Mouse (Mus musculus) v-Abl transformed pro-B cells (cell line): Measurements from ENCODE around the gene Rex1bd.

Source experiments
- in situ Hi-C, 2 experiments: fragments of 400-800 bp; cut with MboI; formaldehyde crosslinking; loops; one replicate each; pipeline ENCODE4 v1.15.1; 2025; ENCODE audit not compliant: unreplicated experiment in 2 of 2

Rex1bd gene

DNA sequence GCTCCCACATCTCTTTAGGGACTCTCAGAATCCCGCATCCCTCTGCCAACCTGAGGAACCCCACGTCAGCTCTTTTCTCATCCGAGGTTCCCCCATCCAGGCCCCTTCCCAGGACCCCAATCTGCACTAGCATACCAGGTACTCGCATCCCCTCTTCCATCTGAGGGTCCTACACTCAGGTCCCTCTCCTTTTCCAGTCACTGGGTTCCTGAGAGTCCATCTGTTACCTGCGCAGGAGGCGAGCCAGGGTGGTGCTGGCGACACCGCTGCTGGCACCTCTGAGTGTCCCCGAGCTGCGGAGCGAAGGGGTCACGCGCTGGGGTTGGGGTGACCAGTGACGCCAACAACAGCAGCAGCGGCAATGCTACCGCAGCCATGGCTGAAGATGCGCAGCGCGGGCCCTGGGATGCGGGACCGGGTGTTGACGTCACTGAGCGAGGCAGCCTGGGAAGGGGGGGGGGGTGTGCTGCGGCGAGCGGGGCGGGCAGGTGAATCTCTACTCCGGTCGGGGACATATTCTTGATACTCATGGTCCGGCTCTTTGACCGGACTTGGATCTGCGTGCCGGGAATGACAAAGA lies 19.5 kb downstream of the Rex1bd start, which contains the start of gene Tmem59l:
Gene Tmem59l (minus strand): TSS at position 418 of the 580 bp plus-strand sequence.
- in situ Hi-C loops = no loop called here

- in situ Hi-C loops = no loop called here
Measured at GRCm38 (mm10) chr8:70486191-70486681, 20.3 kb downstream of the Rex1bd start.

- in situ Hi-C loops = no loop called here
Measured at GRCm38 (mm10) chr8:70482943-70483342, 23.6 kb downstream of the Rex1bd start.

- in situ Hi-C loops = no loop called here
Measured at GRCm38 (mm10) chr8:70481908-70482307, 24.6 kb downstream of the Rex1bd start.

- in situ Hi-C loops = no loop called here
Measured at GRCm38 (mm10) chr8:70477269-70477982, 29.1 kb downstream of the Rex1bd start.

DNA sequence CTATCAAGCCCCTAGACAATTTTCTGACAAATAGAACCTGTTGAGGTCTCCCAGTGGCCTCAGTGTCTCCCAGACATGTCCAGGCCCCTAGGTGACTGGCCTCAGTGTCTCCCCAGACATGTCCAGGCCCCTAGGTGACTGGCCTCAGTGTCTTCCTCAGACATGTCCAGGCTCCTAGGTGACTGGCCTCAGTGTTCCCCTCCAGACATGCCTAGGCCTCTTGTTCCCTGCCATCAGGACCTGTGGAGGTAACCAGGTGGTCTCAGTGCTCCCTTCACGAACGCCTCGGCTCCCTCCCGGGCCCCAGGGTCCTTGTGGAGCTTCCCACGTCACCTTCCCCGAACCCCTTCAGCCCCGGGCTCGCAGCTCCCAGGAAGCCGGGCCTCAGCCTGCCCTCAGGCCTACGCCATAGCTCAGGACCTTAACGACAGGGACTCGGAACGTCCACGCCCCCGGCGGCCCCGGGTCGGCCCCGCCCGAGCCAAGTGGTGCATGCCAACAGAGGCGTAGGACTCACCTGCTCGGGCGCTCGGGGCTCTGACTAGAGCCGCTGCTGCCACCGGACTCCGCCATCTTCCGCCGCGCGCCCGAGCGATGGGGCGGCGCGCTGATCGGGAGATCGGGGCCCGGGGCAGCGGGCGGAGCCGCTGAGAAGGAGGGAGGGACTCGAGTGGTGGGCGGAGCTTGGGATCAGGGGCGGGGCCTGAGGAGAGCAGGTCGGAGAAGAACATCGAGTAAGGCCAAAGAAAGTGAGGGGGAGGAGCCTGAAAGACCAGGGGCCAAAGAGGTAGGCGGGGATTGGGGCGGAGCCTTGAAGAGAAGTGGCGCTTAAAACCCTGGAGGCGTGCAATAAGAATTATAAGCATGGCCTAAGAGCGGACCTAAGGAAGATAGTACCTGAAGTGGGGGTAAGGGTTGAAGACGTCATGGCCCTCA lies 30.0 kb downstream of the Rex1bd start, which contains the start of gene Klhl26:
Gene Klhl26 (minus strand): TSS at position 636 of the 936 bp plus-strand sequence.
- in situ Hi-C loops = no loop called here

GRCm38 (mm10) chr8:70471856-70472255 lies 34.7 kb downstream of the Rex1bd start:
- in situ Hi-C loops = no loop called here

- in situ Hi-C loops = no loop called here
Measured at GRCm38 (mm10) chr8:70469938-70470337, 36.6 kb downstream of the Rex1bd start.

DNA sequence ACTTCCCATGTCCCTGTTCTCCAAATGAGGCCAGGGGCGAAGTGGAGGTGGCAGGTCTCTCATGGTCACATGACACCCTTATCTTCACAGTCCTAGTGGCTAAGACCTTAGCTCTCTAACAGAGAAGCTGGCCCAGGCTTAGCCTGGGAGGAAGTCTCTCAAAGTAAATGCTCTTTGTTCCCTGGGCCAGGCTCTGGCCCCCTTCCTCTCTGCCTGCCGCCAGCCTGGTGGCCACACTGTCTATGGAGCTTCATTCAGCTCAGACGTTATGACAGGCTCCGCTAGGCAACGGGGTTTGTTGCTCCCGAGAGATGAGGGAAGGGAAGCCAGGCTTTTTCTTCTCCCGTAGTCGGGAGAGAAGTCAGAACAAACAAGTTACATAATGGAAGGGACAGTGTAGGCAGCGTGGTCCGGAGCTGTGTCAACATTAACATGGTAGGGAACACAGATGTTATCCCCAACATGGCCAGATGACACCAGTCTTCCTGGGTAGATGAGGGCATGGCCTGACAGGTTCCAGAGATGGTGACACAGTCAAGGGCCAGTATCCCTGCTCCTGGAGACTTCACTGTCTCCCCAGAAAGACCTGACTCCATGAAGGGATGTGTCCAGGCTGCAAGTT lies 37.1 kb downstream of the Rex1bd start:
- in situ Hi-C loops = no loop called here

GRCm38 (mm10) chr8:70468733-70469132 lies 37.8 kb downstream of the Rex1bd start:
- in situ Hi-C loops = no loop called here

GRCm38 (mm10) chr8:70467907-70468306 lies 38.6 kb downstream of the Rex1bd start:
- in situ Hi-C loops = no loop called here

DNA sequence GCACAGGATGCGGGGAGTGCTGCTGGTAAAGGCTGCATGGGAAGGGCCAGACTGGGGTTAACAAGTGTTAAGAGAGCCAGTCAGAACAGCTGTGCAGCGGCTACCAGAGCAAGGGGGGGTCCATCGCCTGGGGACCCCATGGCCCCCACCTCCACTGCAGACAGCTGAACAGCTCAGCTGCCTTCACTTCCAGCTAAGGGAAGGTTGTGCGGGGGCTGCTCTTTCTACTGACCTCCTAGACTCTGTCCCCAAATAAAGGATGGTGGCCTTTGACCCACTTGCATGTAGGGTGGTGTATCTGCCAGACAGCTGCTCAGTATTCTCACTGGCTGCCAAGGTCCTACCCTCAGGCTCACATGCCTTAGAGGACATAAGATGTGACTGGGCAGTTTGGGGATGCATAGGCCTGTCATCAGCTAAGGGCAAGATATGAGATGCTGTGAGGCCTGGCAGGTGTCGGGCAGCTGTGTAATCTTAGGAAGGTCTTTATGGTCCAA lies 39.3 kb downstream of the Rex1bd start:
- in situ Hi-C loops = no loop called here

DNA sequence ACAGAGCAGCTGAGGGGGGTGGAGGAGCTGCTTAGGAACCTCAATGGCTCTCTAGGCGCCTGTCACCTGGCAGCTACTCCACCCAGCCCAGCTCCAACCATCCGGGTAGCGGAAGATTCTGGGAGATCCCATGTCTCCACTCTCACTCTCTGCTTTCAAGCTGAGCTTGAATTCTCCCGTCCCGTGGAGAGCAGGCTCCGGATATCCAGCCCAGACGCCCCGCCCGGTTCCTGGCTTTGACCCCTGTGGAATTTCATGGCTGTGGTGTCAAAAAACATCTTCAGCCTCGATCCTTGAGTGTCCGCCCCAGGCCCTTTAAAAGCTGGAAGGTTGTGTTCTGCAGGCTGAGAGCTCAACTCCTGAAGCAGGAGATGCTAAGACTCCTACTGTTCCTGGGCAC lies 39.8 kb downstream of the Rex1bd start:
- in situ Hi-C loops = no loop called here

- in situ Hi-C loops = no loop called here
Measured at GRCm38 (mm10) chr8:70466305-70466704, 40.2 kb downstream of the Rex1bd start.

DNA sequence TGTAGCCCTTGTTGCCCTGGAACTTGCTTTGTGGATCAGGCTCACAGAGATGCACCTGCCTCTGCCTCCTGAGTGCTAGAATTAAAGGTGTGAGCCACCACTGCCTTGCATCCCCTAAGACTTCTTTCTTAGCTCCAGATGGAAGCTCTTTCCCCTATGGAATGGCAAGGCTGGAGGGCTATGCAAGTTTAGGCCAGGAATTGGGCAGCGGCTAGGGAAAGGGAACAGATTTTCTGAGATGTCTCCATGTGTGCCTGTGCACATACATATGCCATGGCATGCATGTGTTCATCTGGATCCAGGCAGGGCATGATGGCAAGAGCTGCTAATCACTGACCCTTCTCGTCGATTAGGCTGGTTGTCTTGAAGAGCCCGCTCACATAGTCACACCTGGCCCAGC lies 40.9 kb downstream of the Rex1bd start:
- in situ Hi-C loops = no loop called here

DNA sequence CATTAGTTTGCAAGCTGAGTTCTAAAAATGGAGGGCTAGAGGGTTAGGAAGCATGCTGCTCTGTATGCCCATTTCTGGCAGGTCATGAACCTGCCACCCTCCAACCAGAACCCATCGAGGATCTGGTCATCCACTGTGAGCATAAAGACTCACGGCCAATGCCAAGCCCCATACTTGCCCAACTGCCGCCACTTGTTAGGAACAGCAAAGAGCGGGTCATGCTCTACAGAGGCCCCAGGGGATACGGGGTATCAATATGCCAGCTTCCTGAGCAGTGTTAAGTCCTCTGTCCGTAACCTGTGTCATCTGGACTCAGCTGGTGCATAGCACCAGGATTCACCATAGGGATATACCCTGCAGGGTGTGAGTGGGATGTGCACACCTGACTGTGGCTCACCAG lies 42.4 kb downstream of the Rex1bd start:
- in situ Hi-C loops = no loop called here

DNA sequence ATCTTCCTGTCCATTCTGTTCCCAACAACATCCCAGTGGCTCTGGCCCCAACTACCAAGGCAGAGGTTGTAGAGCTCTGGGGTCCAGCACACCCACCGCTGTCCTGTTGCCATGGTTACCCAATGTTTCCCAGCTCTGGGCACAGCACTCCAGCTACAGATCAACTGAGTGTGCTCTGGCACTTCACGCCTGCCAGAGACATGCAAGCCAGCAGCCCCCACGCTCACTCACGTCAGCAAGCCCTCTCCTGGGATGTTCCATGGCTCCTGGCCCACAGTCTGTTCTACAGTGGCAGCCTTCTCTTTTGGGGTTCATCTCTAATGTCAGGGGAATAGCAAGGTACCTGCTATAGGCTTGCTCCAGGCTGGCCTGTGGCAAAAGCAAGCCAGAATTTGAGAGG lies 43.2 kb downstream of the Rex1bd start:
- in situ Hi-C loops = no loop called here

- in situ Hi-C loops = no loop called here
Measured at GRCm38 (mm10) chr8:70462516-70462813, 44.1 kb downstream of the Rex1bd start.

DNA sequence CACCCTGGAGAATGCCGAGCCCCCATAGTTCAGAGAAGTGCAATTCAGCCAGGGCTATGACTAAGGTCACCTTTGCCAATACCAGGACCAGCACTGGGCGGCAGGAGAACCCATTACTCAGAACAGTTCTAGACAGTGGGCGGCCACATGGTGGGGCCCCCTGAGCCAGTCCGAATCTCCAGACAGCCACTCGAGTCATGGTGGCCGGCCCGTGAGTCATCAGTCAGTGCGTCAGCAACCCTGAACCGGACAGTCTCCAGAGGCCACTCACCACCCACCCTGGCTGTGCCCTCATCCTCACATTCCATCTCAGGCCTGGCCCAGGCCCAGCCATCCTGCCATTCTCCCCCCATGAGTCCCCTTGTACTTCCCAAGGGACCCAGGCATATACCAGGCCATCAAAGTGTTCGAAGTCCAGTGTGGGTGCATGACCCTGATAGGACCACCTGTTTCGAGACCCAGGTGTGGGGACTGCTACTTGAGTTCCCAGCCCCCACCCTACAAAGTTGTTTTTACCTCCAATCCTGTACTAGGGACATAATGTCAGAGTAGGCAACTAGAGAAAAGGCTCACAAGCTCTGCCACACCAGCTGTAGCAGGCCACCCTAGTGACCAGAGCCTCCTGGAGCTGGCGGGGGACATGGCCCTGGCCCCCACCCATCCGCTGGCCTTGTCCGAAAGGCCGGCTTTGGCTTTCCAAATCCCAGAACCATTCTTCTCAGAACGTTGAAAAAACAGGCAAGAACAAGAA lies 44.6 kb downstream of the Rex1bd start:
- in situ Hi-C loops = no loop called here

- in situ Hi-C loops = no loop called here
Measured at GRCm38 (mm10) chr8:70460606-70461005, 45.9 kb downstream of the Rex1bd start.
